Mouse (Mus musculus) cortical plate, adult 2 months (tissue): Measurements from ENCODE around the gene Map3k21.

Source experiments
- CTCF ChIP-seq: fragments of 200-500 bp; IDR thresholded peaks from 2 replicates; pipeline ENCODE4 v1.5.1; 2011; ENCODE audit warnings: mild to moderate bottlenecking, control low read depth, low read length; ENCODE audit not compliant: insufficient read depth; ENCODE audit errors: extremely low read depth
- POLR2A ChIP-seq: fragments of 200-500 bp; IDR thresholded peaks from 2 replicates; pipeline ENCODE4 v1.6.1; 2011; ENCODE audit warnings: mild to moderate bottlenecking, low read length, control low read depth; ENCODE audit not compliant: insufficient read depth; ENCODE audit errors: extremely low read depth

DNA sequence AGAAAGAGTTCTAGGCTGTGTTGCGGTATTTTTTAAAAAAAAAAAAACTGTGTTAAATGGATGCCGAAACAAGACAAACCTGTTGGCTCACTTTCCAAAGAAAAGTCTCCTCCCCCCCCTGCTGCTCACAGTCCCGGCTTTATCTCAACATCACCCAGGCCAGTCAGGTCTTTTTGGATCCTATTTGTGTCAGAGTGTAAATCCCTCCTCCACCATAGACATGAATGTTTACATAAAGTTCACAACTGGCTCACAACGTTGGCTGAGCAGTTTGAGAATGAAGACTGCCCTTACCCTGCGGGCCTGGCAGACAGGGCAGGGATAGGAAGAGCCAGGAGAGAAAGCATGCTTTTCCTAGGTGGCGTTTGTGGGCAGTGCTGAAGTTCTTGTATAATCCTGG is 86.7 kb downstream of the Map3k21 start:
- TF ChIP-seq CTCF (no peak), POLR2A (no peak)
